Mouse (Mus musculus) cortical plate, adult 2 months (tissue): ENCODE data around the gene Git2.

Experiments used
- CTCF ChIP-seq: fragments of 200-500 bp; IDR thresholded peaks from 2 replicates; pipeline ENCODE4 v1.5.1; 2011; ENCODE audit warnings: mild to moderate bottlenecking, control low read depth, low read length; ENCODE audit not compliant: insufficient read depth; ENCODE audit errors: extremely low read depth
- POLR2A ChIP-seq: fragments of 200-500 bp; IDR thresholded peaks from 2 replicates; pipeline ENCODE4 v1.6.1; 2011; ENCODE audit warnings: mild to moderate bottlenecking, low read length, control low read depth; ENCODE audit not compliant: insufficient read depth; ENCODE audit errors: extremely low read depth

DNA sequence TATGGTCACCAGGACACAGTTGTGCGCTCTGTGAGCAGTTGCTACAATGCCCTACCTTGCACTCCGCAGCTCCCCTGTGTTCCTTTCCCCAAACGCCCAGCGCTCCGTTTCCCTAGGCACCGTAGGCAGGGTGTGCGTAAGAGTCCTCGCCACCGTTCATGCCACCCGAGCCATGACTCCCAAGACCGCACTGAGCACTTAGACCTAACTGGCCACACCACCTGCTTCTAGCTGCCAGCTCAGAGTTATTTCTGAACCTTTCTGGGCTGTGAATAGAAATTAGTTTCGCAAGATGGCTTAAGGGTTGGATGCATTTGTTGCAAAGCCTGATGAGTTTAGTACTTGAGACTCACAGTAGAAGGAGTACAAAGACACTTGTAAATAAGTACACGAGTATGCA is 52.5 kb downstream of the Git2 start:
- TF ChIP-seq POLR2A = no peak
- TF ChIP-seq CTCF = no peak
